Mouse (Mus musculus) bone marrow macrophage, adult 2 months (primary cell): ENCODE data around the gene Pip4k2a.

Experiments
- CTCF ChIP-seq: IDR thresholded peaks from 2 replicates; pipeline ENCODE4 v1.5.1; 2012; ENCODE audit warnings: low read depth, mild to moderate bottlenecking, low read length, moderate library complexity
- POLR2A ChIP-seq: IDR thresholded peaks from 2 replicates; pipeline ENCODE4 v1.6.1; 2012; ENCODE audit warnings: mild to moderate bottlenecking, low read depth, low read length, borderline replicate concordance

- no peak for TF ChIP-seq POLR2A
- no peak for TF ChIP-seq CTCF
These were observed 176.2 kb downstream of the Pip4k2a start for GRCm38 (mm10) chr2:18821451-18822379.
